Mouse (Mus musculus) thymus, adult 2 months (tissue): ENCODE data around the gene Mxd4. TPM values are rescaled to one million over a fixed set of nuclear protein-coding genes. Genes with fewer than 3 reads are reported as not detected.
A peak's percentile ranks its signal among the peaks of the same experiment; 100 is the strongest.

Source experiments
- DNase-seq: peaks from one replicate; pipeline ENCODE4 v3.0.0; 2021
- H3K27ac ChIP-seq: fragments of 200-500 bp; 2 replicates; pipeline ENCODE4 v1.5.1; 2012; ENCODE audit warnings: low read length, control low read depth; ENCODE audit not compliant: control insufficient read depth, insufficient read depth
- H3K27me3 ChIP-seq: fragments of 200-500 bp; 2 replicates; pipeline ENCODE4 v1.6.1; 2012; ENCODE audit warnings: mild to moderate bottlenecking, low read length, moderate library complexity, mixed read lengths; ENCODE audit not compliant: control insufficient read depth, insufficient read depth
- H3K36me3 ChIP-seq: fragments of 200-500 bp; 2 replicates; pipeline ENCODE4 v1.6.1; 2012; ENCODE audit warnings: mild to moderate bottlenecking, low read length, moderate library complexity; ENCODE audit not compliant: control insufficient read depth, insufficient read depth
- H3K4me1 ChIP-seq: fragments of 200-500 bp; replicated peaks from 2 replicates; pipeline ENCODE4 v1.6.1; 2012; ENCODE audit warnings: low read length; ENCODE audit not compliant: control insufficient read depth, insufficient read depth
- H3K4me3 ChIP-seq: fragments of 200-500 bp; 2 replicates; pipeline ENCODE4 v1.5.1; 2012; ENCODE audit warnings: mild to moderate bottlenecking, low read length, control low read depth, moderate library complexity; ENCODE audit not compliant: control insufficient read depth, insufficient read depth
- CTCF ChIP-seq: fragments of 200-500 bp; IDR thresholded peaks from 2 replicates; pipeline ENCODE4 v1.5.1; 2012; ENCODE audit warnings: mild to moderate bottlenecking, control low read depth, low read length, moderate library complexity, borderline replicate concordance; ENCODE audit not compliant: control insufficient read depth, poor library complexity, insufficient read depth; ENCODE audit errors: extremely low read depth
- POLR2A ChIP-seq: fragments of 200-500 bp; IDR thresholded peaks from 2 replicates; pipeline ENCODE4 v1.6.1; 2012; ENCODE audit warnings: mild to moderate bottlenecking, low read length, control low read depth, moderate library complexity; ENCODE audit not compliant: control insufficient read depth, poor library complexity, insufficient read depth; ENCODE audit errors: extremely low read depth
- WGBS: fragments of 180-500 bp; shearing (Covaris S2); methylation state at CpG from one replicate; pipeline ENCODE4 v1.1.7; 2018; 5-methylcytosine and 5-hydroxymethylcytosine counted together
- polyA plus RNA-seq: library from polyadenylated mRNA; depleted of rRNA; stranded (reverse); fragments of >200 nt; gene quantifications from 2 replicates; pipeline ENCODE4 v1.2.3, GENCODE M21; 2012

Mxd4 gene
- polyA plus RNA-seq, 1 experiment, result 525 TPM

DNA sequence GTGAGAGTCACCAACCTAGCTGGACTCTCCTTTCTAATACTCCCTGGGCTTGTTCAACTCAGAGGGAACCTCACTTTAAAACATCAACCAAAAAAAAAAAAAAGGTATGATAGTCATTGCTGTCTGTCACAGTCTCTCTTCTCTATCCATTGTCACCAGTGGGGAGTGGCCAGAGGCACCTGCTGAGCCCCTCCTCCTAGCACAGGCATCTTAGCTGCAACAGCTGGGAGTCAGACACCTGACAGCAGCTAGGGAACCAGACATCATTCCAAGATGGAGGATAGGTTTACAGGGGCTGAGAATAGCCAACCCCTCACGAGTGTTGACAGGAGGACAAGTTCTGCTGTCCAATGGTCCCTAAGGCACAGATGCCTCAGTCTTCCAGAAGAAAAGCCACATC lies 6.9 kb upstream of the Mxd4 start:
- no peak for TF ChIP-seq CTCF
- no peak for TF ChIP-seq POLR2A
- Histone ChIP-seq H3K4me1 (peaks cover 63% of the 10 kb centered on the region), H3K36me3 (no peaks in the 10 kb centered on the region), H3K27ac (peak overlapping the region; percentile 91), H3K4me3 (no peak overlapping the region), H3K27me3 (no peaks in the 10 kb centered on the region)
- peak; percentile 38 for DNase-seq
- WGBS, result 91% methylated on average over 1 of the region's 1 CpGs

DNA sequence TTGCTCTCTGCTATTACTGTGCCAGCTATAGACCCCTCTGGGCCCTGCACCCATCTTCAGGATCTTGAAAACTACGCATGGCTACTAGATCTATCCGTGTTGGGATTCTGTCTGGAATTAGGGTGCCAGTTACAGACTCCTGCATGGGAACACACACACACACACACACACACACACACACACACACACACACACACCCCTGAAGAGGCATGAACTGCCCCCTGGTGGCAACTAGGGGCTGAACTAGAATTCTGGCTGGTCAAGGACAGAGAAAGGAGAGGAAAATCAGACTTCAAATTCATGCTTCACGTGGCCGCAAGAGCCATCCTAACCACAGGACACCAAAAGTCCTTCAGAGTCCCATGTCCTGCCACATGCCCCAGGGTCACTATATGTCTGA lies 4.3 kb upstream of the Mxd4 start:
- DNase-seq, result peak; percentile 45
- H3K4me1 ChIP-seq, result peaks cover 50% of the 10 kb centered on the region
- peak; percentile 57; the same call in 1 of the 2 replicates for TF ChIP-seq CTCF
- no peak for TF ChIP-seq POLR2A
- WGBS, result 70% methylated on average over 4 of the region's 4 CpGs
- H3K27me3 ChIP-seq, result no peaks in the 10 kb centered on the region
- H3K27ac ChIP-seq, result no peak overlapping the region
- H3K36me3 ChIP-seq, result no peaks in the 10 kb centered on the region
- no peak overlapping the region for H3K4me3 ChIP-seq

DNA sequence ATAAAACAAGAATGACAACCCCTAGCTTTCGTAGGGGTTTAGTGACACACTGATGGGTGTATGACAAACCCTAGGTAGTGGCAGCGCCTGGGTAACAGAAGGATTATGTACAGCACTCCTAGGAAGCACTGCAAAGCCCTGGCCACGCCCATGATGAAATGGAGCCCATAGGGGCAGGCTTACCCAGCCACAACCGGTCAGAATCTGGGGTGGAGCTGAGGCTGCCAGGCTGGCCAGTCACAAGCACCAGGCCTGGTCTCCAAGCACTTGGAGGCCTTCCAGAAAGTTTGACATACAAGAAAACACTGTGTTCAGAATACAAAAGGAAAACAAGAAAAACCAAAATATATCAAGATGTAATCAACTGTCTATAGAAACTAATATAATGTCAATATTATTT lies 3.5 kb upstream of the Mxd4 start:
- TF ChIP-seq CTCF, result no peak
- TF ChIP-seq POLR2A, result no peak
- Histone ChIP-seq H3K4me1 (peaks cover 48% of the 10 kb centered on the region), H3K36me3 (no peaks in the 10 kb centered on the region), H3K27ac (no peak overlapping the region), H3K27me3 (no peaks in the 10 kb centered on the region), H3K4me3 (no peak overlapping the region)
- DNase-seq, result no peak
- WGBS, result 88% methylated on average over 4 of the region's 4 CpGs

DNA sequence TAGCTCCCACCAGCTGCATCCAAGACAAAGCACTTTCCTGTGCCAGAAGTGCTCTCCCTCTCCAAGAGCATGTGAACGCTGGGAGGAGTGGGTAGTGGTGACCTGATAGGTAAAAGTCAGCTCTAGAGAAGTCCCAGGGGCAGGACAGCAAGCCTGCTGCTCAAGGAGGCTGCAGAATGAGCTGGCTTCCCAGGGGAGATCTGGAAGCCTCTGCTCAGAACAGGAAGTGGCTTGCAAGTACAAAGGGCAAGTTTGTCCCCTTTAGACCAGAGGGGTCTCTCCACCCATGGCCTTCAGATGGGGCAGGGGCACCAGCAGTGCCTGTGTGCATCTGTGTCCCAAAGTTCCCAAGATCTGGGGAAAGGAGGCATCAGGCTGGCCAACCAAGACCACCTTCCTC lies 2.0 kb upstream of the Mxd4 start:
- WGBS, result 73% methylated on average over 1 of the region's 1 CpGs
- TF ChIP-seq POLR2A, result no peak
- no peak for TF ChIP-seq CTCF

DNA sequence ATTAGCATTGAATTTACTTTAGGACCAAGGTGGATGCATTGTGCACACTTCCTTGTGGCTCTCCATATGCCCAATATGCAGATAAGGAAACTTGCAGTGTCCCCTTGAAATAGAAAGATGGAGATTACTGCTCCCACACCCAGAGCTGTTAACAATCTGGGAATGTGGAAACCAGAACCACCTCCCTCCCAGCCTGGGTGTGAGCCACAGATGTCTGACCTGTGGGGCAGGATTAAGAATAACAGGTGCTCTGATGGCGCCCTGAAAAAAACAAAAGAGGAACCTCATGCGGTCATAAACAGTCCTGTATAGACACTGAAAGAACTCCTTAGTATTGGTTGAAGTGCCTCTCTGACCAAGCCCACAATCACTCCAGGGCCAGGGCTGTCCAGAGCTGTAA lies 1.3 kb upstream of the Mxd4 start:
- WGBS, result 12% methylated on average over 2 of the region's 2 CpGs
- TF ChIP-seq CTCF, result no peak
- TF ChIP-seq POLR2A, result no peak
- Histone ChIP-seq H3K27ac (peak overlapping the region; percentile 75), H3K4me3 (no peak overlapping the region), H3K4me1 (peaks cover 48% of the 10 kb centered on the region), H3K27me3 (no peaks in the 10 kb centered on the region), H3K36me3 (no peaks in the 10 kb centered on the region; the same call in 1 of the 2 replicates)
- no peak for DNase-seq

More for the DNA sequence above, 2.0 kb upstream of the Mxd4 start:
- no peaks in the 10 kb centered on the region for H3K27me3 ChIP-seq
- DNase-seq, result no peak
- H3K4me1 ChIP-seq, result peaks cover 49% of the 10 kb centered on the region
- peak overlapping the region; percentile 75 for H3K27ac ChIP-seq
- no peak overlapping the region for H3K4me3 ChIP-seq
- H3K36me3 ChIP-seq, result no peaks in the 10 kb centered on the region

DNA sequence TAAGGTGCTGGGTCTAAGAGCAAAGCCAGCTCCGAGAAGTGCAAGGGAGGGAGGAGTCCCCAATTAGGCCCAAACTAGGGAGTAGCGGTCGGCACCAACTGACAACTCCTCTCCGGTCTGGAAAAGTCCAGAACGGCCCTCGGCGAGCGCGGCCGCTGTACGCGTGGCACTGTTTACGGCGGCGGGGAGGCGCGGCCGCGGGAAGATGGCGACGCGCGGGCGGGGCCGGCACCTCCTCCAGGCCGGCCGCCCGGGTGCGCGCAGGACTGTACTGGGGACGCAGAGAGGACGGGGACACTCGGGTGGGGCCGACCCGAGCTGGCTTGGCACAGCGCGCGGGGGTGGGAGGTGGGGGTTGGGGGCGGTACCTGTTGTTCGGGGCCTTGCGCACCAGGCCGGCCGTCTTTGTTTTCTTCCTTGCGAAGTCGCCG lies 544 bp downstream of the Mxd4 start:
- Histone ChIP-seq H3K27me3 (no peaks in the 10 kb centered on the region), H3K4me1 (peaks cover 58% of the 10 kb centered on the region), H3K27ac (no peak overlapping the region; the same call in 1 of the 2 replicates), H3K4me3 (peak overlapping the region; percentile 75), H3K36me3 (peaks cover 10% of the 10 kb centered on the region)
- WGBS, result 2% methylated on average over 46 of the region's 46 CpGs
- TF ChIP-seq POLR2A, result no peak
- no peak for TF ChIP-seq CTCF
- DNase-seq, result peak; percentile 46

DNA sequence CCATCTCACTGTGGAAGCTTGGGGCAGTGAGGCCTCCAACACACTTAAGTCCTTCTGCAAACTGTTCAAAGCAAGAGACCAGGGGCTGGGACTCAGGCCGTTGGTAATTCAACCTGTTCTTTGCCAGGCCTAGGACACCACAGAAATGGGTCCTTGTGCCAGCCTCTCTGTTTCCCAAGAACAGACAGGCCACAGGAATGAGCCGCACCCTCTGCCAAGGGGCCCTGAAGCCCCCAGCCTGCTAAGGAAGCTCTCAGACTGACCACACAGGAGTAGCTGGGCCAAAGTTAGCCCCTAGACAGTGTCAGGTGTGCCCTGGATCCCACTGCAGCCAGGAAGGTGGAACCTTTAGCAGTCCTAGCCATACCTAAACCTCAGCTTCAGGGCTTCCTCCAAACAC lies 1.1 kb downstream of the Mxd4 start:
- Histone ChIP-seq H3K4me3 (peak overlapping the region; percentile 75), H3K4me1 (peaks cover 60% of the 10 kb centered on the region), H3K27me3 (no peaks in the 10 kb centered on the region), H3K36me3 (peaks cover 13% of the 10 kb centered on the region), H3K27ac (no peak overlapping the region; the same call in 1 of the 2 replicates)
- no peak for TF ChIP-seq POLR2A
- WGBS, result 66% methylated on average over 2 of the region's 2 CpGs
- DNase-seq, result no peak
